Mouse (Mus musculus): ENCODE data around the gene Bmp6.
A peak's percentile ranks its signal among the peaks of the same experiment; 100 is the strongest.

Gene Bmp6

GRCm38 (mm10) chr13:38513921-38514320 lies 169.0 kb downstream of the Bmp6 start:
- DNase-seq (ENCODE audit: low spot score in 2 of 2), result no peak

GRCm38 (mm10) chr13:38515431-38515830 lies 170.5 kb downstream of the Bmp6 start:
- no peak for DNase-seq (ENCODE audit: low spot score in 2 of 2)

- DNase-seq (ENCODE audit: low spot score in 2 of 2), result no peak
Observed at GRCm38 (mm10) chr13:38515845-38516244, 170.9 kb downstream of the Bmp6 start.

DNA sequence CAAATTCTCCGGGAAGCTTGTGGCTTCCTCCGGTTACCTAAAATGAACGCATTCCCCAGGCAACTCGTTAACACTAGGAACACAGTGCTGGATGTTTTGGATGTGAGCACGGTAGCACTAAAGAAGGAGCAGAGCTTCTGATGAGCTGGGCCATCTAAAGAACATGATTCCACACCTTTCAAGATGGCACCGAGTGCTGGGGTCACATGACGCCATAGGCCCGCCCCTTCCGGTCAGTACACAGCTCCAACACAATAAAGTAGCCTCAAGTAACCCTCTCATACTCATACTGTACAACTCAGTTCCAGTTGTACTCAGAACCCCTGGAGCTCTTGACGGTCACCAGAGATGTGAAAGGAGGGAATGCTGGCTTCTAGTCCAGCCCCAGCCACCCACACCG lies 171.7 kb downstream of the Bmp6 start:
- no peak for DNase-seq (ENCODE audit: low spot score in 2 of 2)

DNA sequence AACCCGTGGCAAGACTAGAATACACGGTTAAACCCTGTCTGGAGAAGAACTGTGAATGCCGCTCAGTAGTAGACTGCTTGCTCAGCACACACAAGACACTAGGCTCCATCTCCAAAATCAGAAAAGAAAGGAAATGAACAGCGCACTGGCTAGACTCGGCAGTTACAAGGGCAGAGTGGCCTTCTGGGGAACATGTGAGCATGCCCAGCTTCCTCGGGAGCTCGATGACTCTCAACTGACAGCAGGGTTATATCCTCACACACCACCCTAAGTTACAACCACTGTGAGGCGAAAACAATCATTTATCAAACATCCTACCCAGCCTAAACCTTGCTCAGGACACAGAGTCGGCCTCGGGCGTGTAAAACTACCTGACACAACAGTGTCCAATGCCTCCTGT lies 175.4 kb downstream of the Bmp6 start:
- no peak for DNase-seq (ENCODE audit: low spot score in 2 of 2)

DNA sequence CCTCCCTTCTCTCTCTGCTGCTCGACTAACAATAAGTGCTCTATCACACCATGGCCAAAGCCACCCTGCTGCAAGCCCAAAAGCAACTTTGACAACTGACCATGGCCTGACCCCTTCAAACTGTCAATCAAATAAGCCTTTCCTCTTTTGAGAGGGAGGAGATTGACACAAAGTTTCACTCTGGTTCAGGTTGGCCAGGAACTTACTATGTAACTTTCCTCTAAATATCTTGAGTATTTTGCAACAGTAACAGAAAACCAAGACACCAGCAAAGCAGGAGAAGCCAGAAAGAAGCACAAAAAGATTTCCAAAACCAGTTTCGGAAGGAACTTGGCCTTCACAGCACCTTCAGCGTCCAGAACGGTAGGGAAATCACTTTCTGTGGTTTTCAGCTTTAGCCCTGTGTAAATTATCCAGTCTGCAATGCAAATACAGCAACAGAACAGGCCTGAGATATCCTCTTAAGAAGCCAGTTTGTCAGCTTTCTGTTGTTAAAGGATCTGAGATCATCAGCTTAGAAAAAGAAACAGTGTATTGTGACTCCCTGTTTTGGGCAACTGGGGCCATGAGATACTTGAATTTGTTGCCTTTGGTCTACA lies 177.2 kb downstream of the Bmp6 start:
- DNase-seq (ENCODE audit: low spot score in 2 of 2), result no peak

DNA sequence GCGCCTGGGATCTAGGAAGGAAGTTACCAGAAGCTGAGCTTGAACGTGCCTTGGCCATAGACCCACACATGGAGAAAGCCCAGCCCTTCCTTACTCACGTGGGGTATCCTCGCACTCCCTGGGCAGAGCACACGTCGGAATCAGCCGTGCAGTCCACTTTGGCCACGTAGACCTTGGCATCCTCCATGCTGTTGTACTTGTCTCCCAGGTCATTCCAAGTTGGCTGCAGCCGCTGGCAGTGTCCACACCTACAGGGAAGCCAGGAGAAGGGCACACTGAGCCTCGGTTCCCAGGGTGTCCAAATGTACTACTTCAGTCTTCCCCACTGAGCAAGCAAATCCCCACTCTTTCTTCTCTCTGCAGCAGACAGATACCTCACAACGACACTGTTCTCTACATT lies 178.3 kb downstream of the Bmp6 start:
- no peak for DNase-seq (ENCODE audit: low spot score in 2 of 2)

- no peak for DNase-seq (ENCODE audit: low spot score in 2 of 2)
Observed at GRCm38 (mm10) chr13:38525261-38525660, 180.4 kb downstream of the Bmp6 start.

- no peak for DNase-seq (ENCODE audit: low spot score in 2 of 2)
Observed at GRCm38 (mm10) chr13:38526116-38526515, 181.2 kb downstream of the Bmp6 start.

DNA sequence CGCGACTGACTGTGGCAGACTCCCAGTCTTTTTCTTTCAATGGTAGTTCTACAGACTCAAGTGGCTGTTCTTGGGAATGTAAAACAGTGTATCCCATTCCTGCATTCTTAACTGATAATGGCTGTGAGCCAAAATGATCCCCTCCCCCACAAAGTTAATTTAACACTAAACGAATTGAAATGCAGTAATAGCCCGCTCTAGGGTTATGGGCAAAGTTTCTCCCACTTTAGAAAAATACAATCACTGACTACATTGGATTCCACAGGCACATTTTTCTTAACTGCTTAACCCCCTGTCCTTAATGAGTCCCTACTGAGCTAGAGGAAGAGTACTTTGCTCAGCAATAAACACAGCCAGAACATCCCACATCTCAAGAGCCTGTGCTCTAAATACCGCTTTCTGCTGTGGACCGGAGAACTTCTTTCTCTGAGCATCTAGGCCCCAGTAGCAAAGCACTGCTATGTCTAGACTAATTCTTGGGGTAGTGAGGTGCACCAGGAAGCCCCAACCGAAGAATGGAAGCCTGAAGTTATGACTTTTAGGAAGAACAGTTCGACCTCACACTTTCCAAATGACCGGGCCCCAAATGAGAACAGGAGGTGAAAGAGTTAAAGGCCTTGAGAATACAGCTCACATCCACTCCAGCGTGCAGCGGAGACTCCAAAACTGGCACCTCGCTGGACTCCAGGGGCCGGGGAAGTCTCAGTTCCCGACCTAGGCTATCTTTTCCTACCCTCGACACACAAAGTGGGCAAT lies 182.3 kb downstream of the Bmp6 start:
- DNase-seq (ENCODE audit: low spot score in 2 of 2), result no peak

- peak; percentile 60 to 77 for DNase-seq (ENCODE audit: low spot score in 2 of 2)
Observed at GRCm38 (mm10) chr13:38527797-38528650, 183.1 kb downstream of the Bmp6 start.

GRCm38 (mm10) chr13:38528687-38529294 lies 183.9 kb downstream of the Bmp6 start, which contains the start of gene Txndc5:
Txndc5 (minus strand) TSS chr13:38528824.
- DNase-seq (ENCODE audit: low spot score in 2 of 2), result no peak

GRCm38 (mm10) chr13:38529576-38529975 lies 184.7 kb downstream of the Bmp6 start:
- no peak for DNase-seq (ENCODE audit: low spot score in 2 of 2)

- DNase-seq (ENCODE audit: low spot score in 2 of 2), result no peak
Observed at GRCm38 (mm10) chr13:38531498-38531897, 186.6 kb downstream of the Bmp6 start.

DNA sequence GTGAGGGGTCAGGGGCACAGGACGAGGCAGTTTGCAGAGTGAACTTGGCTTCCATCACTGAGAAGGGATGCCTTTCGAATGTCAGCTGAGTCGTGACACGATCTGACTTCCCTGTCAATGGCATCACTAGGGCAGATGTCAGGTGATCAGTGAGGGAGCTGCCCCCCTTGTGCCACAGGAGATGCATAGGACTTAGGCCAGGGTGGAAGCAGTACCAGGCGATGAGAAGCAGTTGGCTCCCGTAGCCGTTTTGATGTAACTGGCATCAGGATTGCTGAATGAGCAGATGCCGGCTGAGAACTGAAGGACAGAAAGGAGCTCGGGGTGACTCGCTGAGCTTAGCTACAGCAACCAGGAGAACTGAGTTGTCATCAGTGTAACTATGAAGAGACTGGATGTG lies 188.6 kb downstream of the Bmp6 start:
- DNase-seq (ENCODE audit: low spot score in 2 of 2), result no peak

DNA sequence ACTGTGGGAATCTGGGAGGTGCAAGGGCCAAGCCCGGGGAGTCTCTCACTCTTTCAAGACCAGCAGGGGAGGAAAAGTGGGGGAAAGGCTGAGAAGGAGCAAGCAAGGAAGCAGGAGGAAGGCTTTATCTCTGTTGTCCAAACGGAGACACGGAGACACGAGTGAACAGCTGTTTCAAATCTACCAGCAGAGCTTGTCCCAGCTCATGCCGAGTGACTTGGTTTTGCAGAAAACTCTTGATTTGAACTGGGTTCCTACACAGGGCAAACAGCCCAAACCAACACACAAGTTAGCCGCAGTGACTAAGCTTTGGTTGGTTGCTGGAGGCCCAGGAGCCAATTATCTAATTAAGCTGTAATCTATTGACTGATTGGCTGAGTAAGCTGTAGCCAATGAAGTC lies 189.1 kb downstream of the Bmp6 start:
- DNase-seq (ENCODE audit: low spot score in 2 of 2), result no peak

DNA sequence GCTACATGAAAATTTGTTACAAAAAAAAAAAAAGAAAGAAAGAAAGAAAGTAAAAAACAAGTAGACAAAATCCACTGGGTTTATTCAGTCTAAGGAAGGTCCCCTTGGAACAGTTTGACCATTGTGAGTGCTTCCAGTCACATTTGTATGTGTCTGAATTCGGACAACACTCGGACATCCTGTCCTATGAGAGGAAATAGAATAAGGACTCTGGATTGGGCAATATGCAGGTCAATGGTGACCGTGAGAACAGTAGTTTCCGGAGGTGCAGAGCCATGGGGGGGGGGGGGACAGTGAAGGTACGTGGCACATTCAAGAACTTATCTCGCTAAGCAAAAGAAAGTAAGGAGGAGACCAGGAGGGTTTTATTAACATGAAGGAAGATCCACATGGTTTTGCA lies 189.8 kb downstream of the Bmp6 start:
- no peak for DNase-seq (ENCODE audit: low spot score in 2 of 2)

DNA sequence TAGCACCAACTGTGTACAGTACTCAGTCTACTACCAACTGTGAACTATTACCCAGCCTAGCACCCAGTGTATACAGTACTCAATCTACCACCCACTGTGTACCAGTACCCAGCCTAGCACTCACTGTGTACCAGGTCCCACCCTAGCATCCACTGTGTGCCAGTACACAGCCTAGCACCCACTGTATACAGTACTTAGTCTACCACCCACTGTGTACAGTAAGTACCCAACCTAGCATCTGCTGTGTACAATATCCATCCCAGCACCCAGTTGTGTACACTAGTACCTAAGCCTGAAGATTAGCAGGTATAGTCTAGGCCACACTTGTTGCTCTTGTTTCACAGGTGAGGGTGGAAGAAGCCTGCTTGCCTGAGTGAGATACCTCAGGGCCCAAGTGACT lies 192.6 kb downstream of the Bmp6 start:
- DNase-seq (ENCODE audit: low spot score in 2 of 2), result no peak

GRCm38 (mm10) chr13:38539192-38539900 lies 194.4 kb downstream of the Bmp6 start:
- DNase-seq (ENCODE audit: low spot score in 2 of 2), result no peak

- DNase-seq (ENCODE audit: low spot score in 2 of 2), result no peak
Observed at GRCm38 (mm10) chr13:38543455-38544125, 198.7 kb downstream of the Bmp6 start.
